Mouse (Mus musculus): ENCODE results near the gene Tmem132a.

The Tmem132a gene

GRCm38 (mm10) chr19:10829436-10830175 lies 40.1 kb downstream of the Tmem132a start, which contains the start of gene Cd6:
Cd6 (minus strand) TSS chr19:10830058.
- no peak for DNase-seq

- DNase-seq, result no peak
These were observed 41.4 kb downstream of the Tmem132a start for GRCm38 (mm10) chr19:10828321-10828720.

- DNase-seq, result no peak
These were observed 45.7 kb downstream of the Tmem132a start for GRCm38 (mm10) chr19:10824061-10824460.

GRCm38 (mm10) chr19:10822534-10822933 lies 47.2 kb downstream of the Tmem132a start:
- no peak for DNase-seq

GRCm38 (mm10) chr19:10821319-10821718 lies 48.4 kb downstream of the Tmem132a start:
- no peak for DNase-seq

GRCm38 (mm10) chr19:10818217-10818946 lies 51.4 kb downstream of the Tmem132a start:
- DNase-seq, result peak in 1 of 2 experiments; percentile 9

GRCm38 (mm10) chr19:10816462-10816861 lies 53.3 kb downstream of the Tmem132a start:
- no peak for DNase-seq

- no peak for DNase-seq
These were observed 53.9 kb downstream of the Tmem132a start for GRCm38 (mm10) chr19:10815871-10816270.

- DNase-seq, result no peak
These were observed 55.8 kb downstream of the Tmem132a start for GRCm38 (mm10) chr19:10813905-10814304.

- DNase-seq, result no peak
These were observed 56.7 kb downstream of the Tmem132a start for GRCm38 (mm10) chr19:10813039-10813438.

GRCm38 (mm10) chr19:10811471-10811870 lies 58.3 kb downstream of the Tmem132a start:
- DNase-seq, result no peak

GRCm38 (mm10) chr19:10810176-10810492 lies 59.6 kb downstream of the Tmem132a start:
- no peak for DNase-seq

- no peak for DNase-seq
These were observed 60.1 kb downstream of the Tmem132a start for GRCm38 (mm10) chr19:10809428-10810175.

GRCm38 (mm10) chr19:10808524-10809233 lies 61.1 kb downstream of the Tmem132a start:
- DNase-seq, result no peak
